Mouse (Mus musculus) splenic B cell, adult 2 months (primary cell): Measurements from ENCODE around the gene Rhox2e.
"Not testable (repeated sequence)": the region's sequence is repeated elsewhere in the genome, so short reads cannot be mapped to it uniquely, and the experiment has no call there.

ENCODE experiments used
- DNase-seq: peaks from one replicate; pipeline ENCODE4 v3.0.0-alpha.2; 2011; ENCODE audit warnings: low read depth, low spot score
- H3K27me3 ChIP-seq: 2 replicates; pipeline ENCODE4 v1.6.1; 2012; ENCODE audit warnings: mild to moderate bottlenecking, low read length, moderate library complexity, mixed read lengths; ENCODE audit not compliant: control insufficient read depth, poor library complexity, insufficient read depth, severe bottlenecking
- H3K36me3 ChIP-seq: 2 replicates; pipeline ENCODE4 v1.6.1; 2012; ENCODE audit warnings: mild to moderate bottlenecking, low read length, moderate library complexity, mixed read lengths; ENCODE audit not compliant: control insufficient read depth, poor library complexity, insufficient read depth, severe bottlenecking

The Rhox2e gene

GRCm38 (mm10) chrX:37530152-37530551 is at the start of gene Rhox2e:
Gene Rhox2e (plus strand): TSS chrX:37530452.
- H3K27me3 ChIP-seq, H3K36me3 ChIP-seq, DNase-seq: not testable (repeated sequence)

DNA sequence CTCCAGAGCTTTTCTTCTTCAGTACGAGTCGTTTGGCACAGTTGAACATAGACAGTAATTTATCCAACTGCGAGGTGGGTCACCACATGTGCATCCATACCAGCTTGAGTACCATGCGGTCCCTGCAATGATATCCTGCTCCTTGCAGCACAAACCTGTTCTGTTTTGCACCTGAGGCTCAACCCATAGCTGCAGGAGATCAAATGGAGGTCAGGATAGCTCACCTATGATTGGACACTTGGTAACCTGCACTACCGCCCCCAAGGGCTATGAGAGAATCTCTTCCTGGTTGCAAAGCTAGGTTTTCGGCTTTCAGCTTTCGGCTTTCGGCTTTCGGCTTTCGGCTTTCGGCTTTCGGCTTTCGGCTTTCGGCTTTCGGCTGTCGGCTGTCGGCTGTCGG is 16.2 kb upstream of the Rhox2e start, which contains the start of gene Rhox4d:
TSS of gene Rhox4d (plus strand) at position 301 of the 400 bp plus-strand sequence.
- DNase-seq, H3K36me3 ChIP-seq, H3K27me3 ChIP-seq: not testable (repeated sequence)

DNA sequence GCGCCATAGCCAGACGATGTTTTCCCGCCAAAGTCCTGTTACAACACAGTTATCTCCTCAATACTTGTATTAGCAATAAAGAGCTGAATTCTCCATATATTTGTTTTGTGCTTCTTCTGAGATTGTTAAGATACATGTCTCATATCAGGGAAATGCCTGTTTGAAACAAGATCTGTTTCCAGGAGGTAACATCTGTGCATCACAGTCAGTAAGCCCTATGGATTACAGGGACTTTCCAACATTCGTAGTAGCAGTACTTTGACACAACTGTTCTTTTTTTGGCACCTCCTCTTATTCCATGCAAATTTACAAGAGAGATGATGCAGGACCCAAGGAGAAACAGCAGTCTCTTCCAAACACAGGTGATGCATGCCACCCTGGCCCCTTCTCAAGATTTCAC is 11.5 kb downstream of the Rhox2e start, which contains the start of gene Rhox3e:
TSS of gene Rhox3e (plus strand) at position 301 of the 400 bp plus-strand sequence.
- DNase-seq, H3K27me3 ChIP-seq, H3K36me3 ChIP-seq: not testable (repeated sequence)

- DNase-seq, H3K27me3 ChIP-seq, H3K36me3 ChIP-seq: not testable (repeated sequence)
Measured at GRCm38 (mm10) chrX:37557112-37557511, 26.9 kb downstream of the Rhox2e start, which contains the start of gene Rhox4e. Gene Rhox4e (plus strand): TSS chrX:37557412.

DNA sequence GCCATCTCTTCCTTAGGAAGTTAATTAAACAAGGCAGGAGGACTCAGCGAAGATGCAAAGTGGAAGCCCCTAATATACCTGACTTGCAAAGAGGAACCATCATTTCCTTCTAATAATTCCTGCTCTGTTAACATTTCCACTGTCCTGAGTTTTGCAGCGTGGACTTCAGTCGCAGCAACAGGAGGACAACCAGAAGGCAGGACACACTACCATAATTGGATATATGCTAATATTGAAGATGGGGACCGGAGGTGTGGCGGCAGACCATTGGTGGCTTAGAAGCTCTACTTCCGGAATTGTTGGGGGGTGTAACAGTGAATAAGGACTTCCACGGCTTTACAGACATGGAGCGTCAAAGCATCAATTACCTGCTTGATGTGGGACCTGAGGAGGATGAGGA is 40.9 kb downstream of the Rhox2e start, which contains the start of gene Rhox2f:
TSS of gene Rhox2f (plus strand) at position 301 of the 400 bp plus-strand sequence.
- not testable (repeated sequence) for H3K36me3 ChIP-seq, DNase-seq, H3K27me3 ChIP-seq

DNA sequence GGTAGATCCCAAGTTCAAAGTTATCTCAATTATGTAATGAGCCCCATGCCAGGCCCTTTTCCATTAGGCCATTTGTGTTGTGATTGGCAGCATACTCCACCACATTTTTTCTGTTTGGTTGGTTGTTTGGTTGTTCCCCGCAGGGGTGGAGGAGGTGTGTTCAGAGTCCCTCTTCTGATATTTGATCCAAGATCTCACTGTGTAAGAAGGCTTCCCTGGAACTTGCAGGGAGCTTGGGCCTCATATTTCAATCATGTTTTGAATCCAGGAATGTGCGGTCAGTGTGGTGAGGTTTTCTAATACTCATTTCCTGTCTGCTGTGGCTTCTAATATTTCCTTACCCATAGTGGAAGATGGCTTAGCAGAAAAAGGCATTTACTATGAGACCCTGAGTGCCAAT is 42.4 kb downstream of the Rhox2e start:
- not testable (repeated sequence) for DNase-seq, H3K27me3 ChIP-seq, H3K36me3 ChIP-seq

DNA sequence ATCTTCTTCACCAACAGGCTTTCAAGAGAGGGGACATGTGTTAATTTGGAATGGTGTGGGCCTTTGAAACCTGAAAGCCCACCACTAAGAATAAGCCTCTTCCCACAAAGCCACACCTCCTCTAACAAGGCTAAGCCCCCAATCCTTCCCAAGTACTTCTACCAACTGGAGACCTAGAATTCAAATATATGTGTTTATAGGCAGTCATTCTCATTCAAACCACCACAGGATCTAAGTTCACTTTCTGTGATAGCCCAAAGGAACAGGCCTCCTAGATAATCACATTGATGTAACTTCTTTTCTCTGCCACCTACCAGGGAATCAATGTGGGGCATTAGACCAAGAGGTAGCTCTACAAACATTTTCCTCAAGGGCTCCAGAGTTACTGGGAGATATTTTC is 50.4 kb downstream of the Rhox2e start, which contains the start of gene Rhox3f:
TSS of gene Rhox3f (plus strand) at position 301 of the 400 bp plus-strand sequence.
- not testable (repeated sequence) for H3K36me3 ChIP-seq, DNase-seq, H3K27me3 ChIP-seq
